Mouse (Mus musculus) embryonic facial prominence, embryonic 15.5 days (tissue): Measurements from ENCODE around the gene Abca14. TPM values are rescaled to one million over a fixed set of nuclear protein-coding genes. Genes with fewer than 3 reads are reported as not detected.

Experiments used
- ATAC-seq: fragments of 200-750 bp; cut with Nextera tagmentation; 2 replicates; pipeline ENCODE4 v1.8.0; 2017; ENCODE audit warnings: low read depth, moderate TSS enrichment; ENCODE audit not compliant: insufficient number of reproducible peaks, low FRiP score, low TSS enrichment
- H3K27ac ChIP-seq: fragments of 300-500 bp; sonication (generic); replicated peaks from 2 replicates; pipeline ENCODE4 v1.5.1; 2015; ENCODE audit warnings: mild to moderate bottlenecking, inconsistent platforms
- H3K27me3 ChIP-seq: fragments of 300-500 bp; sonication (generic); 2 replicates; pipeline ENCODE4 v1.6.1; 2015; ENCODE audit warnings: inconsistent platforms
- H3K36me3 ChIP-seq: fragments of 300-500 bp; sonication (generic); 2 replicates; pipeline ENCODE4 v1.6.1; 2015; ENCODE audit warnings: mild to moderate bottlenecking, inconsistent platforms
- H3K4me1 ChIP-seq: fragments of 300-500 bp; sonication (generic); 2 replicates; pipeline ENCODE4 v1.6.1; 2015; ENCODE audit warnings: inconsistent platforms
- H3K4me2 ChIP-seq: fragments of 300-500 bp; sonication (generic); replicated peaks from 2 replicates; pipeline ENCODE4 v1.6.1; 2015; ENCODE audit warnings: mild to moderate bottlenecking, inconsistent platforms
- H3K4me3 ChIP-seq: fragments of 300-500 bp; sonication (generic); replicated peaks from 2 replicates; pipeline ENCODE4 v1.5.1; 2015; ENCODE audit warnings: mild to moderate bottlenecking, inconsistent platforms
- H3K9ac ChIP-seq: fragments of 300-500 bp; sonication (generic); 2 replicates; pipeline ENCODE4 v1.6.1; 2015; ENCODE audit warnings: inconsistent platforms
- H3K9me3 ChIP-seq: fragments of 300-500 bp; sonication (generic); replicated peaks from 2 replicates; pipeline ENCODE4 v1.6.1; 2016; ENCODE audit warnings: inconsistent platforms
- WGBS: fragments of 180-500 bp; shearing (Covaris S2); methylation state at CpG from one replicate; pipeline ENCODE4 v1.1.7; 2015; 5-methylcytosine and 5-hydroxymethylcytosine counted together
- polyA plus RNA-seq: library from polyadenylated mRNA; unstranded; fragments of >200 nt; fragmentation: Nextera tagmentation; extraction: Ambion mirVana; gene quantifications from 2 replicates; pipeline ENCODE4 v1.2.1, GENCODE M21; 2015

The Abca14 gene
- polyA plus RNA-seq, 1 experiment from 2014 or later: not detected

GRCm38 (mm10) chr7:120180547-120180946, 23.2 kb upstream of the Abca14 start:
- no peak for ATAC-seq
- H3K27me3 ChIP-seq: no peaks in the 10 kb centered on the region
- WGBS: 77% methylated on average over 5 of the region's 5 CpGs
- no peak overlapping the region for H3K27ac ChIP-seq
- H3K4me3 ChIP-seq: no peak overlapping the region
- no peaks in the 10 kb centered on the region for H3K9me3 ChIP-seq
- H3K9ac ChIP-seq: no peak overlapping the region
- no peak overlapping the region for H3K4me2 ChIP-seq
- H3K36me3 ChIP-seq: no peaks in the 10 kb centered on the region
- no peaks in the 10 kb centered on the region for H3K4me1 ChIP-seq

GRCm38 (mm10) chr7:120181401-120182230, 22.1 kb upstream of the Abca14 start:
- Histone ChIP-seq H3K27ac (no peak overlapping the region), H3K4me1 (no peaks in the 10 kb centered on the region), H3K27me3 (no peaks in the 10 kb centered on the region), H3K9ac (no peak overlapping the region), H3K36me3 (no peaks in the 10 kb centered on the region), H3K9me3 (no peaks in the 10 kb centered on the region), H3K4me3 (no peak overlapping the region), H3K4me2 (no peak overlapping the region)
- WGBS: 90% methylated on average over 4 of the region's 4 CpGs
- no peak for ATAC-seq

- Histone ChIP-seq H3K9ac (no peak overlapping the region), H3K27me3 (no peaks in the 10 kb centered on the region), H3K4me3 (no peak overlapping the region), H3K9me3 (no peaks in the 10 kb centered on the region), H3K36me3 (no peaks in the 10 kb centered on the region), H3K4me2 (no peak overlapping the region), H3K27ac (no peak overlapping the region), H3K4me1 (no peaks in the 10 kb centered on the region)
- ATAC-seq: no peak
These were observed 20.9 kb upstream of the Abca14 start for GRCm38 (mm10) chr7:120182891-120183290.

- WGBS: 87% methylated on average over 5 of the region's 5 CpGs
- Histone ChIP-seq H3K4me2 (no peak overlapping the region), H3K9me3 (no peaks in the 10 kb centered on the region), H3K27ac (no peak overlapping the region), H3K36me3 (no peaks in the 10 kb centered on the region), H3K27me3 (no peaks in the 10 kb centered on the region), H3K9ac (no peak overlapping the region), H3K4me3 (no peak overlapping the region), H3K4me1 (0 out of 2 replicates have a peak, but pooled peaks cover 7% of the 10 kb centered on the region)
- no peak for ATAC-seq
These were observed 14.8 kb upstream of the Abca14 start for GRCm38 (mm10) chr7:120188946-120189345.

GRCm38 (mm10) chr7:120189369-120190149, 14.2 kb upstream of the Abca14 start:
- H3K27me3 ChIP-seq: no peaks in the 10 kb centered on the region
- ATAC-seq: no peak
- H3K9ac ChIP-seq: no peak overlapping the region
- H3K4me1 ChIP-seq: 0 out of 2 replicates have a peak, but pooled peaks cover 7% of the 10 kb centered on the region
- no peak overlapping the region for H3K27ac ChIP-seq
- no peaks in the 10 kb centered on the region for H3K9me3 ChIP-seq
- no peak overlapping the region for H3K4me2 ChIP-seq
- WGBS: 56% methylated on average over 8 of the region's 8 CpGs
- no peaks in the 10 kb centered on the region for H3K36me3 ChIP-seq
- H3K4me3 ChIP-seq: no peak overlapping the region

GRCm38 (mm10) chr7:120190150-120190665, 13.6 kb upstream of the Abca14 start:
- Histone ChIP-seq H3K4me1 (0 out of 2 replicates have a peak, but pooled peaks cover 7% of the 10 kb centered on the region), H3K9ac (no peak overlapping the region), H3K27ac (no peak overlapping the region), H3K9me3 (no peaks in the 10 kb centered on the region), H3K36me3 (no peaks in the 10 kb centered on the region), H3K4me2 (no peak overlapping the region), H3K4me3 (no peak overlapping the region), H3K27me3 (no peaks in the 10 kb centered on the region)
- no peak for ATAC-seq
- 38% methylated on average over 8 of the region's 8 CpGs for WGBS

- Histone ChIP-seq H3K4me1 (0 out of 2 replicates have a peak, but pooled peaks cover 7% of the 10 kb centered on the region), H3K27ac (no peak overlapping the region), H3K4me3 (no peak overlapping the region), H3K27me3 (no peaks in the 10 kb centered on the region), H3K36me3 (no peaks in the 10 kb centered on the region), H3K4me2 (no peak overlapping the region), H3K9ac (no peak overlapping the region), H3K9me3 (no peaks in the 10 kb centered on the region)
- no peak for ATAC-seq
- WGBS: 33% methylated on average over 3 of the region's 3 CpGs
These were observed 11.6 kb upstream of the Abca14 start for GRCm38 (mm10) chr7:120192207-120192606.

GRCm38 (mm10) chr7:120192816-120193215, 10.9 kb upstream of the Abca14 start:
- H3K4me1 ChIP-seq: 0 out of 2 replicates have a peak, but pooled peaks cover 7% of the 10 kb centered on the region
- ATAC-seq: no peak
- no peak overlapping the region for H3K9ac ChIP-seq
- no peak overlapping the region for H3K4me2 ChIP-seq
- H3K36me3 ChIP-seq: no peaks in the 10 kb centered on the region
- no peaks in the 10 kb centered on the region for H3K27me3 ChIP-seq
- WGBS: 85% methylated on average over 6 of the region's 6 CpGs
- H3K27ac ChIP-seq: no peak overlapping the region
- H3K9me3 ChIP-seq: no peaks in the 10 kb centered on the region
- no peak overlapping the region for H3K4me3 ChIP-seq

- no peak overlapping the region for H3K27ac ChIP-seq
- 0 out of 2 replicates have a peak, but pooled peaks cover 2% of the 10 kb centered on the region for H3K27me3 ChIP-seq
- ATAC-seq: no peak
- no peaks in the 10 kb centered on the region for H3K36me3 ChIP-seq
- no peak overlapping the region for H3K9ac ChIP-seq
- H3K9me3 ChIP-seq: no peaks in the 10 kb centered on the region
- H3K4me3 ChIP-seq: no peak overlapping the region
- WGBS: 82% methylated on average over 4 of the region's 4 CpGs
- no peak overlapping the region for H3K4me2 ChIP-seq
- 0 out of 2 replicates have a peak, but pooled peaks cover 2% of the 10 kb centered on the region for H3K4me1 ChIP-seq
These were observed 8.6 kb upstream of the Abca14 start for GRCm38 (mm10) chr7:120195207-120195606.

GRCm38 (mm10) chr7:120201231-120201744, 2.5 kb upstream of the Abca14 start:
- Histone ChIP-seq H3K4me3 (peak overlapping the region; percentile 35), H3K9ac (no peak overlapping the region), H3K27ac (no peak overlapping the region), H3K27me3 (peaks cover 20% of the 10 kb centered on the region), H3K36me3 (no peaks in the 10 kb centered on the region), H3K4me1 (peaks cover 9% of the 10 kb centered on the region; the same call in 1 of the 2 replicates), H3K4me2 (peak overlapping the region; percentile 53), H3K9me3 (no peaks in the 10 kb centered on the region)
- WGBS: 3% methylated on average over 14 of the region's 14 CpGs
- ATAC-seq: no peak

- ATAC-seq: 0 out of 2 replicates have a peak, but pooled peaks have one; percentile 35
- H3K27ac ChIP-seq: no peak within 1 kb of the TSS
- H3K9ac ChIP-seq: no peak within 1 kb of the TSS
- no peaks in the 10 kb centered on the region for H3K9me3 ChIP-seq
- peak within 1 kb of the TSS; percentile 53 for H3K4me2 ChIP-seq
- H3K4me3 ChIP-seq: peak within 1 kb of the TSS; percentile 35
- peaks cover 9% of the 10 kb centered on the region; the same call in 1 of the 2 replicates for H3K4me1 ChIP-seq
- H3K36me3 ChIP-seq: no peaks in the 10 kb centered on the region
- 1% methylated on average over 26 of the region's 26 CpGs for WGBS
- H3K27me3 ChIP-seq: peaks cover 20% of the 10 kb centered on the region
These were observed 2.0 kb upstream of the Abca14 start, which contains the start of gene Crym for GRCm38 (mm10) chr7:120201771-120202170. Crym (minus strand) TSS chr7:120202111.
